Mouse (Mus musculus): Measurements from ENCODE around the gene Mitd1. TPM values are rescaled to one million over a fixed set of nuclear protein-coding genes. Genes with fewer than 3 reads are reported as not detected.

The Mitd1 gene
- total and polyA plus RNA-seq, 2 experiments from 2014 or later: 3.0 to 8.6 TPM

DNA sequence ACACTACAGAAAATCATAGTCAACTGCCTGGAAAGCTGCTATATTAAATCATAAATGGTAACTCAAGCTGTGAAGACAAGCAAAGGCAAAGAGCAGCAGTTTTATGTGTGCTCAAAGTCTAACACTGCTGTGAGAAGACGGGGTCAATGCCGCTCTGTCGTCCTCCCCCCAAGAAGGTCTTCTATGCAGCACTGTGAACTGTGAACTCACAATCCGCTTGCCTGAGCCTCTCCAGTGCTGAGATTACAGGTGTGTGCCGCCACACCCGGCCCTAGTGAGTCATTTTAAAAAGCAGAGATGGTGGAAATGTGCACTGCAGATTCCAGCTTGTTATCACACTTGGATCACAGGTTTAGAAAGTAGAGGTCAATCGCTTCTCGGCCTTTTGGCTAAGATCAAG, 43.3 kb downstream of the Mitd1 start:
- Histone ChIP-seq H3K27ac (ENCODE audit: low read depth, low read length) (no peak overlapping the region), H3K9me3 (ENCODE audit: low read length) (no peaks in the 10 kb centered on the region), H3K4me3 (ENCODE audit: low read depth, low read length) (no peak overlapping the region), H3K36me3 (ENCODE audit: insufficient read depth, low read length) (no peaks in the 10 kb centered on the region), H3K27me3 (ENCODE audit: insufficient read depth, low read length) (no peaks in the 10 kb centered on the region), H3K4me1 (ENCODE audit: insufficient read depth, low read length) (no peaks in the 10 kb centered on the region), H3K4me2 (ENCODE audit: low read depth, low read length, poor library complexity, severe bottlenecking) (no peak overlapping the region), H3K9ac (replicated peaks; ENCODE audit: low read length, poor library complexity, severe bottlenecking) (no peak overlapping the region)
- no peak for TF ChIP-seq CTCF (IDR thresholded peaks at IDR 0.05)
- WGBS: 82% methylated on average over 8 of the region's 8 CpGs
- DNase-seq (ENCODE audit: low spot score): no peak
- no peak for ATAC-seq (ENCODE audit: low FRiP score)

DNA sequence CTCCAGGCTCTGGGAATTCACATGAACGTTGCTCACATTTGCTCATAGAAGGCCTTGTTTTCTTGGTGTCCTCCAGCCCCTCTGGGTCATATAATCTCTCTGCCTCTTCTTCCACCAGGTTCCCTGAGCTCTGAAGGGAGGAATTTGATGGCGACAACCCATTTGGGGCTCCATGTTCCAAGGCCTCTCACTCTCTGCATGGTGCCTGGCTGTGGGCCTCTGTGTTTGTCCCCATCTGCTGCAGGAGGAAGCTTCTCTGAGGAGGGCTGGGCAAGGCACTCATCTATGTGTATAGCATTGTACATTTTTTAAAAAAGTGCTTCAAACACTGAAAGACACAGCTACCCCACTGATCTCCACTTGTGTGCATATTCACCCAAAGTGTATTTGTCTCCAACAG, 58.5 kb downstream of the Mitd1 start:
- Histone ChIP-seq H3K27me3 (ENCODE audit: insufficient read depth, low read length) (no peaks in the 10 kb centered on the region), H3K9me3 (ENCODE audit: low read length) (no peaks in the 10 kb centered on the region), H3K4me3 (ENCODE audit: low read depth, low read length) (no peak overlapping the region), H3K4me2 (ENCODE audit: low read depth, low read length, poor library complexity, severe bottlenecking) (no peak overlapping the region), H3K27ac (ENCODE audit: low read depth, low read length) (no peak overlapping the region), H3K4me1 (ENCODE audit: insufficient read depth, low read length) (no peaks in the 10 kb centered on the region), H3K36me3 (ENCODE audit: insufficient read depth, low read length) (peaks cover 20% of the 10 kb centered on the region), H3K9ac (replicated peaks; ENCODE audit: low read length, poor library complexity, severe bottlenecking) (no peak overlapping the region)
- WGBS: 72% methylated on average over 2 of the region's 2 CpGs
- TF ChIP-seq CTCF (IDR thresholded peaks at IDR 0.05): no peak
- ATAC-seq (ENCODE audit: low FRiP score): no peak
- DNase-seq (ENCODE audit: low spot score): no peak

Other genes with a start within 250 kb of the Mitd1 start
- 7.9 and 11.1 TPM in 2 replicates for gene 2010300C02Rik, start 170.3 kb downstream of the Mitd1 start, total RNA-seq (2014; rRNA removed)
- 5.2 and 6.9 TPM in 2 replicates for gene 2010300C02Rik, start 170.3 kb downstream of the Mitd1 start, polyA plus RNA-seq (2015; fragmentation: Nextera tagmentation; extraction: Ambion mirVana)
- 7.5 and 11.0 TPM in 2 replicates for gene Tsga10, start 24.0 kb downstream of the Mitd1 start, total RNA-seq (2014; rRNA removed)
- gene Tsga10, start 24.0 kb downstream of the Mitd1 start, polyA plus RNA-seq (2015; fragmentation: Nextera tagmentation; extraction: Ambion mirVana): 6.2 and 7.5 TPM in 2 replicates
- 5.7 and 11.6 TPM in 2 replicates for gene Lipt1, start 18.7 kb downstream of the Mitd1 start, total RNA-seq (2014; rRNA removed)
- 6.8 and 7.3 TPM in 2 replicates for gene Lipt1, start 18.7 kb downstream of the Mitd1 start, polyA plus RNA-seq (2015; fragmentation: Nextera tagmentation; extraction: Ambion mirVana)
- gene Mrpl30, start 66 bp upstream of the Mitd1 start, total RNA-seq (2014; rRNA removed): 72.4 and 91.7 TPM in 2 replicates
- 275 and 280 TPM in 2 replicates for gene Mrpl30, start 66 bp upstream of the Mitd1 start, polyA plus RNA-seq (2015; fragmentation: Nextera tagmentation; extraction: Ambion mirVana)
- gene Lyg2, start 26.1 kb upstream of the Mitd1 start, total RNA-seq (2014; rRNA removed): not detected in 2 replicates
- gene Lyg2, start 26.1 kb upstream of the Mitd1 start, polyA plus RNA-seq (2015; fragmentation: Nextera tagmentation; extraction: Ambion mirVana): 0.06 and 0.07 TPM in 2 replicates
- not detected in 2 replicates for gene Lyg1, start 67.3 kb upstream of the Mitd1 start, total RNA-seq (2014; rRNA removed)
- not detected in 2 replicates for gene Lyg1, start 67.3 kb upstream of the Mitd1 start, polyA plus RNA-seq (2015; fragmentation: Nextera tagmentation; extraction: Ambion mirVana)
- 33.2 and 34.4 TPM in 2 replicates for gene Txndc9, start 107.5 kb upstream of the Mitd1 start, total RNA-seq (2014; rRNA removed)
- 112 and 116 TPM in 2 replicates for gene Txndc9, start 107.5 kb upstream of the Mitd1 start, polyA plus RNA-seq (2015; fragmentation: Nextera tagmentation; extraction: Ambion mirVana)
- gene Eif5b, start 107.6 kb upstream of the Mitd1 start, total RNA-seq (2014; rRNA removed): 6.6 and 12.4 TPM in 2 replicates
- gene Eif5b, start 107.6 kb upstream of the Mitd1 start, polyA plus RNA-seq (2015; fragmentation: Nextera tagmentation; extraction: Ambion mirVana): 16.7 and 19.6 TPM in 2 replicates
- gene Rev1, start 239.4 kb upstream of the Mitd1 start, total RNA-seq (2014; rRNA removed): 32.6 and 40.8 TPM in 2 replicates
- gene Rev1, start 239.4 kb upstream of the Mitd1 start, polyA plus RNA-seq (2015; fragmentation: Nextera tagmentation; extraction: Ambion mirVana): 26.4 and 28.0 TPM in 2 replicates

Measured in midbrain, postnatal 0 days (tissue).